Mouse (Mus musculus): ENCODE data around the gene Sgsm2. TPM values are rescaled to one million over a fixed set of nuclear protein-coding genes. Genes with fewer than 3 reads are reported as not detected.

The Sgsm2 gene
- polyA plus RNA-seq, 1 experiment from 2014 or later: 6.0 TPM

DNA sequence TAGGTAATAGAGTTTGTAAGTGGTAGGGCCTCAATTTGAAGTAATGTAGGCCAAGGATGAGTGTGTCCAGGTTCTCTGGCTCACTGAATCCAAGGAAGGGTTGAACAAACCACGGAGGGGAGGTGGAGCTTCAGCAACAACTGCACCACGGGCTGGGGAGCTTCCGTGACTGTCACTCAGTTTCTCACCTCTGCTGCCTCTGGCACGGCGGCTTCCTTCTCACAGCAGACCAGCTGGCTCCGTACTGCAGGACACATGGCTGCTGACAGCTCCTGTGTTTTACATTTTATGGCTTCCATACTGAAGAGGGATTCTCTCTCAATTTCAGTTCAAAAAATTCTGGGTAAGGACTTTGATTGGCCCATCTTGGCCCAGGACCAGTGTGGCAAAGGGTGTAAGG, 22.4 kb upstream of the Sgsm2 start:
- no peaks in the 10 kb centered on the region for H3K9me3 ChIP-seq (replicated peaks; ENCODE audit: control insufficient read depth, low read length)
- H3K4me1 ChIP-seq (ENCODE audit: control insufficient read depth, insufficient read depth, low read length): no peaks in the 10 kb centered on the region
- H3K36me3 ChIP-seq (ENCODE audit: control insufficient read depth, insufficient read depth, low read length): 0 out of 2 replicates have a peak, but pooled peaks cover 5% of the 10 kb centered on the region
- 67% methylated on average over 6 of the region's 6 CpGs for WGBS
- no peak overlapping the region for H3K27ac ChIP-seq (ENCODE audit: low read length)
- H3K4me3 ChIP-seq (replicated peaks; ENCODE audit: low read length): no peak overlapping the region
- no peak overlapping the region for H3K4me2 ChIP-seq (ENCODE audit: low read depth, low read length)
- no peak for ATAC-seq (ENCODE audit: insufficient read depth, low FRiP score)
- H3K27me3 ChIP-seq (ENCODE audit: control insufficient read depth, insufficient read depth, low read length): no peaks in the 10 kb centered on the region
- H3K9ac ChIP-seq (ENCODE audit: low read length): no peak overlapping the region

DNA sequence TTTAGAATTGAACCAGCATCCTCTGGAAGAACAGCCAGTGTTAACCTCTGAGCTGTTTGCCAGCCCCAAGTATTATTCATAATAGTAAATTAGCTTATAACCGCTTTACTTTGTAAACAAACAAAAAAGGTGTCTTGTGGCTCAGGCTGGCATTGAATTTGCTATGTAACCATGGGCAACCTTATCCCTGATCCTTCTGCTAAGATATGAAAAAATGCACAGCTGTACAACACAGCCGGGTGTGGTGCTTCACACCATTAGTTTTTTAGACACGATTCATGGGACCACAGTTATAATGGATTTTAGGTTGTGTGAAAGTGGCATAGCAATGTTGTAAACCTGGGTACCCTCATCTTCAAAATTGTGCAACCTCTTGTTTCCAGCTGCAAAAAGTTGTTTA, 15.6 kb upstream of the Sgsm2 start:
- no peak overlapping the region for H3K9ac ChIP-seq (ENCODE audit: low read length)
- 63% methylated on average over 3 of the region's 3 CpGs for WGBS
- peaks cover 22% of the 10 kb centered on the region for H3K36me3 ChIP-seq (ENCODE audit: control insufficient read depth, insufficient read depth, low read length)
- H3K9me3 ChIP-seq (replicated peaks; ENCODE audit: control insufficient read depth, low read length): no peaks in the 10 kb centered on the region
- H3K4me3 ChIP-seq (replicated peaks; ENCODE audit: low read length): no peak overlapping the region
- no peak for ATAC-seq (ENCODE audit: insufficient read depth, low FRiP score)
- no peak overlapping the region for H3K4me2 ChIP-seq (ENCODE audit: low read depth, low read length)
- no peaks in the 10 kb centered on the region for H3K27me3 ChIP-seq (ENCODE audit: control insufficient read depth, insufficient read depth, low read length)
- no peak overlapping the region for H3K27ac ChIP-seq (ENCODE audit: low read length)
- H3K4me1 ChIP-seq (ENCODE audit: control insufficient read depth, insufficient read depth, low read length): no peaks in the 10 kb centered on the region

DNA sequence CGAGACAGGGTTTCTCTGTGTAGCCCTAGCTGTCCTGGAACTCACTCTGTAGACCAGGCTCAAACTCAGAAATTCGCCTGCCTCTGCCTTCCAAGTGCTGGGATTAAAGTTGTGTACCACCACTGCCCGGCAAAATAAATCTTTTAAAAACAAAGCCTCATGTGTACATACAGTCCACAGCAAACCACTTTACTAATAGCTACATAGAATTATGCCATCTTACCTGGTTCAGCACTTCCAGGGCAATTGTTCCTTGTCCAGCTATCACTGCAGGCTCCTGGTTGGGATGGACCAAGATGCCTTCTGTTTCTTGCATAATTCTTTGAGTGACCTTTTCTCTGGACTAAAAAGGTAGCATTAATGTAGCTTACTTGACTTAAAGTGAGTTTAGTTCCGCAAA, 13.1 kb upstream of the Sgsm2 start:
- 87% methylated on average over 4 of the region's 4 CpGs for WGBS
- H3K27me3 ChIP-seq (ENCODE audit: control insufficient read depth, insufficient read depth, low read length): no peaks in the 10 kb centered on the region
- H3K9ac ChIP-seq (ENCODE audit: low read length): no peak overlapping the region
- H3K9me3 ChIP-seq (replicated peaks; ENCODE audit: control insufficient read depth, low read length): no peaks in the 10 kb centered on the region
- H3K36me3 ChIP-seq (ENCODE audit: control insufficient read depth, insufficient read depth, low read length): peaks cover 45% of the 10 kb centered on the region
- no peaks in the 10 kb centered on the region for H3K4me1 ChIP-seq (ENCODE audit: control insufficient read depth, insufficient read depth, low read length)
- no peak overlapping the region for H3K4me2 ChIP-seq (ENCODE audit: low read depth, low read length)
- ATAC-seq (ENCODE audit: insufficient read depth, low FRiP score): no peak
- H3K27ac ChIP-seq (ENCODE audit: low read length): no peak overlapping the region
- H3K4me3 ChIP-seq (replicated peaks; ENCODE audit: low read length): no peak overlapping the region

GRCm38 (mm10) chr11:74908618-74909399, 11.9 kb upstream of the Sgsm2 start:
- no peak; the same call in 1 of the 2 replicates for ATAC-seq (ENCODE audit: insufficient read depth, low FRiP score)
- no peaks in the 10 kb centered on the region for H3K4me1 ChIP-seq (ENCODE audit: control insufficient read depth, insufficient read depth, low read length)
- H3K4me3 ChIP-seq (replicated peaks; ENCODE audit: low read length): no peak overlapping the region
- no peak overlapping the region for H3K27ac ChIP-seq (ENCODE audit: low read length)
- H3K9ac ChIP-seq (ENCODE audit: low read length): no peak overlapping the region
- H3K4me2 ChIP-seq (ENCODE audit: low read depth, low read length): no peak overlapping the region
- no peaks in the 10 kb centered on the region for H3K27me3 ChIP-seq (ENCODE audit: control insufficient read depth, insufficient read depth, low read length)
- WGBS: 70% methylated on average over 12 of the region's 12 CpGs
- H3K36me3 ChIP-seq (ENCODE audit: control insufficient read depth, insufficient read depth, low read length): peaks cover 47% of the 10 kb centered on the region
- H3K9me3 ChIP-seq (replicated peaks; ENCODE audit: control insufficient read depth, low read length): no peaks in the 10 kb centered on the region

DNA sequence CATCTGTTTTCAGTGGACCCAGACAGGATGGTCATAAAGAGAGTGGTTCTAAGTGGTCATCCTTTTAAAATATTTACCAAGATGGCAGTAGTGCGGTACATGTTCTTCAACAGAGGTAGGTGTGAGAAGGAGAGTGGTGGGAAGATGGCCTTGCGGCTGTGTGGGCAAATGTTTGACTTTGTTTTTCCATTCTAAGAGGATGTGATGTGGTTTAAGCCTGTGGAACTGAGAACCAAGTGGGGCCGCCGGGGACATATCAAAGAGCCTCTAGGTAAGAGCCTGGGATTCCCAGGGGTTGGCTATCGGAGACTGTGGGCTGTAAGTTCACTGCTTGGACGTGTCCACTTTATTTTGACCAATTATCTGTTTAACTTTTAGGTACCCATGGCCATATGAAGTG, 11.0 kb upstream of the Sgsm2 start:
- Histone ChIP-seq H3K4me1 (ENCODE audit: control insufficient read depth, insufficient read depth, low read length) (no peaks in the 10 kb centered on the region), H3K4me2 (ENCODE audit: low read depth, low read length) (no peak overlapping the region), H3K4me3 (replicated peaks; ENCODE audit: low read length) (no peak overlapping the region), H3K27me3 (ENCODE audit: control insufficient read depth, insufficient read depth, low read length) (no peaks in the 10 kb centered on the region), H3K9me3 (replicated peaks; ENCODE audit: control insufficient read depth, low read length) (no peaks in the 10 kb centered on the region), H3K36me3 (ENCODE audit: control insufficient read depth, insufficient read depth, low read length) (peaks cover 47% of the 10 kb centered on the region), H3K9ac (ENCODE audit: low read length) (no peak overlapping the region), H3K27ac (ENCODE audit: low read length) (no peak overlapping the region)
- WGBS: 93% methylated on average over 6 of the region's 6 CpGs
- ATAC-seq (ENCODE audit: insufficient read depth, low FRiP score): no peak

DNA sequence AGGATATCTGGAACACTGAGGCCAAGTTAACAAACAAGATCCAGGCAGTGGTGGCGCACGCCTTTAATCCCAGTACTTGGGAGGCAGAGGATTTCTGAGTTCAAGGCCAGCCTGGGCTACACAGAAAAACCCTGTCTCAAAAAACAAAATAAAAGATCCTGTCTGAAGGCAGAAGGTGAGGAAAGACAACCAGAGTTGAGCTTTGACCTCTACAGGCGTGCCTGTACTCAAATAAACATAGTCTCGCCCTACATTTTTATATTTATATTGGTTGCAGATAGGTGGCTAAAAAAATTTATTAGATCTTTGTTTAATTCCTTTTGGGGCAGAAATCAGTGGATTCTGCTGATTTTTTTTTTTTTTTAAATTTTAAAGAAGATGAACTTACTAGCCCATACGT, 5.6 kb upstream of the Sgsm2 start:
- H3K4me3 ChIP-seq (replicated peaks; ENCODE audit: low read length): no peak overlapping the region
- peaks cover 46% of the 10 kb centered on the region for H3K36me3 ChIP-seq (ENCODE audit: control insufficient read depth, insufficient read depth, low read length)
- H3K9me3 ChIP-seq (replicated peaks; ENCODE audit: control insufficient read depth, low read length): no peaks in the 10 kb centered on the region
- peaks cover 14% of the 10 kb centered on the region for H3K4me1 ChIP-seq (ENCODE audit: control insufficient read depth, insufficient read depth, low read length)
- WGBS: 72% methylated on average over 5 of the region's 5 CpGs
- H3K27ac ChIP-seq (ENCODE audit: low read length): no peak overlapping the region
- no peaks in the 10 kb centered on the region for H3K27me3 ChIP-seq (ENCODE audit: control insufficient read depth, insufficient read depth, low read length)
- H3K4me2 ChIP-seq (ENCODE audit: low read depth, low read length): no peak overlapping the region
- ATAC-seq (ENCODE audit: insufficient read depth, low FRiP score): no peak
- H3K9ac ChIP-seq (ENCODE audit: low read length): no peak overlapping the region

GRCm38 (mm10) chr11:74901555-74901954, 4.7 kb upstream of the Sgsm2 start:
- Histone ChIP-seq H3K4me1 (ENCODE audit: control insufficient read depth, insufficient read depth, low read length) (peaks cover 14% of the 10 kb centered on the region), H3K36me3 (ENCODE audit: control insufficient read depth, insufficient read depth, low read length) (peaks cover 37% of the 10 kb centered on the region), H3K27ac (ENCODE audit: low read length) (peak overlapping the region; percentile 29), H3K4me2 (ENCODE audit: low read depth, low read length) (no peak overlapping the region), H3K27me3 (ENCODE audit: control insufficient read depth, insufficient read depth, low read length) (no peaks in the 10 kb centered on the region), H3K9me3 (replicated peaks; ENCODE audit: control insufficient read depth, low read length) (no peaks in the 10 kb centered on the region), H3K4me3 (replicated peaks; ENCODE audit: low read length) (no peak overlapping the region), H3K9ac (ENCODE audit: low read length) (0 out of 2 replicates have a peak overlapping the region, but pooled peaks have one; percentile 2)
- ATAC-seq (ENCODE audit: insufficient read depth, low FRiP score): 0 out of 2 replicates have a peak, but pooled peaks have one; percentile 18
- 57% methylated on average over 6 of the region's 6 CpGs for WGBS

DNA sequence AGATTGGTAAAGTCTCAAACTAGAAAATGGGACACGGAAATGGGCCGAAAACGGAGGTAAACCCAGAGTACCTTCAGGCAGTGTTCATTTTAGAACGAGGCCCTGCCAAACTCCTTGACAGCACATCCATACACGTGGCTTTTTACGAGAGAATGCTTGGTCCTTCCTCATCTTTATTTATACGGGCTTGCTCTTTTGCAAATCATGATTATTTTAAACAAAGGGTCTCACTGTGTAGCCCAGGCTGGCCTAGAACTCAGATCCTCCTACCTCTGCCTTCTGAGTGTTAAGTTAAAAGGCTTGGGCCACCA, 1.6 kb upstream of the Sgsm2 start:
- Histone ChIP-seq H3K27me3 (ENCODE audit: control insufficient read depth, insufficient read depth, low read length) (no peaks in the 10 kb centered on the region), H3K4me3 (replicated peaks; ENCODE audit: low read length) (peak overlapping the region; percentile 98), H3K9ac (ENCODE audit: low read length) (peak overlapping the region; percentile 88), H3K27ac (ENCODE audit: low read length) (peak overlapping the region; percentile 93; the same call in 1 of the 2 replicates), H3K9me3 (replicated peaks; ENCODE audit: control insufficient read depth, low read length) (no peaks in the 10 kb centered on the region), H3K36me3 (ENCODE audit: control insufficient read depth, insufficient read depth, low read length) (peaks cover 22% of the 10 kb centered on the region), H3K4me2 (ENCODE audit: low read depth, low read length) (peak overlapping the region; percentile 95), H3K4me1 (ENCODE audit: control insufficient read depth, insufficient read depth, low read length) (peaks cover 17% of the 10 kb centered on the region)
- 1% methylated on average over 7 of the region's 7 CpGs for WGBS
- ATAC-seq (ENCODE audit: insufficient read depth, low FRiP score): no peak

DNA sequence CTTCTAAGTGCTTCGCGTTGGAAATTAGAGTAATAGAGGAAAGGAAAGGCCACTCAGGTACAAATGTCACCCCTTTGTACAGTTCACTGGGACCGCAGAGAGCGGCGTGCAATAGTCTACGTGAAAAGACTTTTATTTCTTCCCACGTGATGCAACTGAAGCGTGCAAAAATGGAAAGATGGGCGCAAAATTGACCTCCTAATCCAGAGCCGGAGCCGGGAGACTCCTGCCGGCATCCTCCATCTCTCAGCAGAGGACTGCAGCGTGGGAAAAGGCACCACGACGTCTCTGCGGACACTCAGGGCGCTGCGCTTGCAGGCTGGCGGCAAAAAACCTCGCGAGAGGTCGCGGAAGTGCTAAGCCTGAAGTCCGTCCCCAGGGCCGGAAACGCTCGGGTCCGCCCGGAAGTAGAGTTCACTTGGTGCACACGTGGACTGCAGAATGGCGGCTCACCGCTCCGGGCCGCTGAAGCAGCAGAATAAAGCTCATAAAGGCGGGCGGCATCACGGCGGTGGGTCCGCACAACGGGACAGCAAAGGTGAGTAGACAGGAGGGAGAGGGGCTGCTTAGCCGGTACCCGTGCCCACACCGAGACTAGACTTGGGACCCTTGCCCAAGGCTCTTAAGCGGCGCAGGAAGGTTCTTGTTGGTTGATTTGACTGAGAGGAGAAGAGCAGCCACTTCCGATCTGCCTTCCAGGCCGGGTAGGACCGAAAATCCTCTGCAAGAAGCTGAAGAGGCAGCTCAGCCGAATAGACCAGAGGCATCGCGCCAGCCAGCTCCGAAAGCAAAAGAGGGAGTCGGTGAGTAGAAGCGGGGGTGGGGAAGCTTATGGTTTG, 1.0 kb upstream of the Sgsm2 start, which contains the start of gene Tsr1:
Gene Tsr1 (plus strand): TSS at position 394 of the 839 bp plus-strand sequence.
- WGBS: under 1% methylated on average over 54 of the region's 54 CpGs
- H3K9ac ChIP-seq (ENCODE audit: low read length): peak within 1 kb of the TSS; percentile 88
- H3K9me3 ChIP-seq (replicated peaks; ENCODE audit: control insufficient read depth, low read length): no peaks in the 10 kb centered on the region
- H3K27ac ChIP-seq (ENCODE audit: low read length): peak within 1 kb of the TSS; percentile 93
- peaks cover 17% of the 10 kb centered on the region for H3K4me1 ChIP-seq (ENCODE audit: control insufficient read depth, insufficient read depth, low read length)
- peak; percentile 85 for ATAC-seq (ENCODE audit: insufficient read depth, low FRiP score)
- H3K36me3 ChIP-seq (ENCODE audit: control insufficient read depth, insufficient read depth, low read length): peaks cover 22% of the 10 kb centered on the region
- H3K4me3 ChIP-seq (replicated peaks; ENCODE audit: low read length): peak within 1 kb of the TSS; percentile 98
- peak within 1 kb of the TSS; percentile 95 for H3K4me2 ChIP-seq (ENCODE audit: low read depth, low read length)
- H3K27me3 ChIP-seq (ENCODE audit: control insufficient read depth, insufficient read depth, low read length): no peaks in the 10 kb centered on the region

Data from stomach, embryonic 16.5 days (tissue).